Mouse (Mus musculus): Measurements from ENCODE around the gene 4930578C19Rik.
"Not testable (repeated sequence)": the region's sequence is repeated elsewhere in the genome, so short reads cannot be mapped to it uniquely, and the experiment has no call there.

4930578C19Rik gene

DNA sequence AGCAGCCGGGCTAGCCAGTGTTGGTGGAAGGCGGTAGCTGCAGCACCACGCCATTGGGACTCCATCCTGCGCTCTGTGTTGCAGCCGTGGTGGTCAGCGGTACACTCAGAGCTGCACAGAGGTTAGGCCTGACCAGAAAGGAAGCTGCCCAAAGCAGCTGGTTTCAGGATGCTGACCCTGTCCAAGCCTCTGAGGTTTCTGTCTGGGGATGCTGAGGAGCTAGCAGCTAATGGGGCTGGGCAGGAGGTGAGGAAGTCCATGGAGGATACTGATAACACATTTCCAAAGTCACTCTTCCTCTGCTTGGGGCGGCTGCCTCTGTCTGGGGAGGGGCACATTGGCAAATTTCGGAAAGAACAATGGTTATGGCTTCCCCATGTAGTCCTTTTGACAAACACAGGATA lies at the start of gene 4930578C19Rik:
4930578C19Rik (minus strand) TSS at position 200 of the 404 bp plus-strand sequence.
- no peak for DNase-seq (ENCODE audit: low read depth, low spot score)

DNA sequence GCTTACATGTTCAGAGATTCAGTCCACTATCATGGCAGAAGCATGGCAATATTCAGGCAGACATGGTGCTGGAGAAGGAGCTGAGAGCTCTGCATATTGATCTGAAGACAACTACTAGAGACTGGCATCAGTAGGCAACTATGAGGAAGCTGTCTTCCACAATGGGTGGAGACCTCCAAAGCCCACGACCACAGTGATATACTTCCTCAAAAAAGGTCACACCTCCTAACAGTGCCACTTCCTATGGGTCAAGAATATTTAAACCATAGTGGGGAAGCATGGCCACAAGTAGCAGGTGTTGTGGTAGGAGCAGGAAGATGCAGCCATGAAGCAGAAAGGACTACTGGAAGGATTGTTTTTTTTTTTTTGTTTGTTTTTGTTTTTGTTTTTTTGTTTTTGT lies 6.5 kb upstream of the 4930578C19Rik start:
- DNase-seq (ENCODE audit: low read depth, low spot score): no peak

DNA sequence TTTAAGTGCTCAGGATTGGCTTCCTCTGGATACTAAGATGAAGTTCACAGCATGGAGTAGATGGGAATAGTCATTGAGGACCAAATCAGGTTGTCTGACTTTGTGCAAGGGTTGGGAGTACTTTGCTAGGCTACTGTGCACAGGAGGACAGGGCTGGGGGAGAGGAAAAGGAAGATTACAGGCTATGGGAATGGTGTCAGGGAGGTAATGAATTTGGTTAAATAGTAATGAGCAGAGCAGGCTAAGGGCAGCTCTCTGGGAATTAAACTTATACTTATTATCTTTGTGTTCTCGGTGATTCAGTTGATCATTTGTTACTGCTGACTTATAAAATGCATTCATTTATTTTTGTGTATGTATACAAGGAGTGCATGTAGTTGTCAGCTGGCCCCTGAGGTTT lies 1.7 kb upstream of the 4930578C19Rik start:
- no peak for DNase-seq (ENCODE audit: low read depth, low spot score)

DNA sequence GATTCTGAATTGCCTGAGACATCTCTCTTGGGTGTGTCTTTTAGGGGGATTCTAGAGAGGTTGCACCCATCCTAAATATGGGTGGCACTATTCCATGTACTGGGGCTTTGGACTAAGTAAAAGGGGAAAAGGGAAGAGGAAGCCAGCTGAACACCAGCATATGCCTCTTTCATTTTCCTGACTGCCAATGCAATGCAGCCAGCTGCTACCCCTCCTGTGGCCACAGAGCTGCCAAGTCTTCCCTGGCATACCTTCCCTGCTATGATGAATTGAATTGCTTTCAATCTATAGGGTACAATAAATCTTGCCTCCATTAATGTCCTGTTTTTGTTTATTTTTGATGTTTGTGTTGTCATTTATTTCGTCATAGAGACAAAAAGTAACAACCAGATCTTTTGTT lies 9.6 kb downstream of the 4930578C19Rik start:
- no peak for DNase-seq (ENCODE audit: low read depth, low spot score)

- DNase-seq (ENCODE audit: low read depth, low spot score): peak; percentile 64
Observed at GRCm38 (mm10) chrX:18442066-18442465, 19.1 kb downstream of the 4930578C19Rik start.

- DNase-seq (ENCODE audit: low read depth, low spot score): no peak
Observed at GRCm38 (mm10) chrX:18425451-18425850, 35.7 kb downstream of the 4930578C19Rik start.

DNA sequence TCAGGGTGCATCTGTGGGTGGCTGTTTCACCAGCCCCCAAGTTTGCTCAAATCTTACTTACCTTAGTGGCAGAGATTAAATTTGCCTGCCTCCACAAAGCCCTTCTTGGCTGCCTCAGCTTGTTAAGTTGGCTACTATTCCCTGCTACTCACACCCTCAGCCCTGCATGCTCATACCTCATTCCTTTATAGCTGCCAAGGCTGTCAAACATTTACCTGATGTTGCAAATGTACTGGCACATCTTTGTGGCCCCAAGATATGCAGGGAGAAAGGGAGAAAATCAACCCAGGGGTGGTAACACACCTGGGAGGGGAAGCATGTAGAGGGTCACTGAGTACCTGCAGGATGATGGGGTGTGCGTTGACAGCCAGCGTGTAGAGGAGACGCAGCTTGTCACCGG lies 38.0 kb downstream of the 4930578C19Rik start:
- no peak for DNase-seq (ENCODE audit: low read depth, low spot score)

DNA sequence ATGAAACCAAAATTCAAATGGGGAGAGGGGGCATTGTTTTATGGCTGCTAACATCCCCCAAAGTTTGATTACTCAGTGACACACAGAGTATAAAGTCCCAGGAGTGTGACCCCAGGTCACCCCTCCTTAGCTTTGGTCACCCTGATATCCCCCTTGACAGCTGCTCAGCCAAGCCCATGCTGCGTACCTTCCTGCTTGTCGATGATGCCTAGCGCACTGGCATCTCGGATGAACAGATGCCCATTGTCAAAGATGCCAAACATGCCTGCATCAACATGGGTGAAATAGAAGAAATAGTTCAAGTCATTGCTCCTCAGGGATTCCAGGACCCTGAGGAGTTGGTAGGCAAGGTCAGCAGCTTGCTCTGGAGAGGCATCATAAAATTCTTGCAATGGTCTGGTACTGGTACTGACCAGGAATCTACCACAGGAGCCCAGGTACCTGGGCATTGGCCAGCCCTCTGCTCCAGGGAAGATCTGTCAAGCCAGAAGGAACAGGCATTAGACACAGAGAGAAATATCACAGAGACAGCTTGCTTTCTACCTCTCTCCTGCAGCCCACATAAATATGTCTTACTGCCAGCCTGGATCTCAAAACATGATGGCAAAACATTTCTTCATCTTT lies 40.9 kb downstream of the 4930578C19Rik start:
- no peak for DNase-seq (ENCODE audit: low read depth, low spot score)

DNA sequence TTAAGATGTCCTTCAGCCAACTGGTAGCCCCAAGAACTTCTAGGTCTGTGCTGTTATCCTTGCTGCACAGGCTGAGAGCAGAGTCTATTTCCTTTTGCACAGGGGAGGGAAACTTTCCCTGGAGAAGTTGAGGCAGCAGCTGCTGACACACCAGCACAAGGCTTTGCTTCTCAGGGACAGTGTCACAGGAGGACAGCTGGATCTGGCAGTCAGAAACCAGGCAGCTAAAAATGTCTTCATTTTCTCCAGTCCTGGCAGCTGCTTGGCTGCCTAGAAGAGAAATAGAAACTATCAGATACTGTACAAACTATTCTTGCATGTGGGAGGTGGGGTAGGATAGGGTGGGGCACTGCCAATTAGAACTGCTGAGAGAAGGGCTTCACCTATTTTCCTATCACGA lies 42.2 kb downstream of the 4930578C19Rik start:
- no peak for DNase-seq (ENCODE audit: low read depth, low spot score)

- no peak for DNase-seq (ENCODE audit: low read depth, low spot score)
Observed at GRCm38 (mm10) chrX:18414560-18414959, 46.6 kb downstream of the 4930578C19Rik start.

DNA sequence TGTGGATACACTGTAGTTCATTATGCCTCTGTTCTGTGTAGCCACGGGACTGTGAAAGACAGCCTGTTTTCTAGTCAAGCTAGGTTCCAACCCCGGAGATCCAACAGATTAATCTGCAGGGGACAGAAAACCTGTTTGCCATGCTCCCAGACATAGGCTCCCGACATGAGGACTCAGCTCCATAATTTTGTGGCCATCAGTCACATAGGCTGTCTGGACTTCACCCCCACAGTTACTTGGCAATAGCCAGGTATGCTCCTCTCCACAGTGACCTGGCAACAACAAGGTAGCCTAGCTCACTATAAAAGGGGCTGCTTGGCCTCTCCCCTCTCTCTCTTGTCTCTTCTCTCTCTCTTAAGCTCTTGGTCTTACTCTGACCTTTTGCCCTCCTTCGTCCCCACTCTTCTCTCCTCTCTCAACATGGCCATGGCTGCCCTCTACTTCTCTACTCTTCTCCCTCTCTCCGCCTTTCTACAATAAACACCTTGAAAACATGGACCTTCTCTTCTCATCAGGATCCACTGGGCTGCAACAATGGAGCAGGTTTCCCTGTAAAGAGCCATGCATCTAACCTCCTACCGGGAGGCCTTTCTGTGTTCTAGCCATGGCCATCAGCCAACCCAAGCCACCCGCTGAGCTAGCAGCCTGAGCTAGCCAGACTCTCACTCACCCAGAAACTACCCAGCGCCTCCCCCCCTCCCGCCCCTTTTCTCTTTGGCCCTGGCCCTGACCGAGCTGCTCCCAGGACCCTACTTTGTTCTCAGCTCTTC lies 49.9 kb downstream of the 4930578C19Rik start:
- DNase-seq (ENCODE audit: low read depth, low spot score): no peak

- DNase-seq (ENCODE audit: low read depth, low spot score): no peak
Observed at GRCm38 (mm10) chrX:18409598-18409997, 51.6 kb downstream of the 4930578C19Rik start.

DNA sequence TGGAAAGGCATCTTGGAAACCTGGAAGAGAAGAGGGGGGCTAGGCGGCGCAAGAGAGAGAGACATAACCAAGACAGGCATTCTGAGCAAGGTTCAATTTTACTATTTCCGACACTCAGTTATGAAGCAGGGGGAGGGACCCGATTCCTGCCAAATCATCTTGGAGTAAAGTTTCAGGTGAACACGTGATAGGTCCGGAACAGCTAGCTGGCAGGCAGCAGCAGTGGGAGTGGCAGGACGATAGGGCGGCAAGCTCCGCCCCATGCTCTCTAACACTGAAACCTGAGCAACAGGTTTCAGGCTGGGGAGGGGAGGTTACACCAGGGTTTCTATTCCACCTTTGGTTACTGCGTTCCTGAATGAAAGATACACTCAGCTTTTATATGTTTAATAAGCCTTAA lies 58.9 kb downstream of the 4930578C19Rik start:
- DNase-seq (ENCODE audit: low read depth, low spot score): no peak

DNA sequence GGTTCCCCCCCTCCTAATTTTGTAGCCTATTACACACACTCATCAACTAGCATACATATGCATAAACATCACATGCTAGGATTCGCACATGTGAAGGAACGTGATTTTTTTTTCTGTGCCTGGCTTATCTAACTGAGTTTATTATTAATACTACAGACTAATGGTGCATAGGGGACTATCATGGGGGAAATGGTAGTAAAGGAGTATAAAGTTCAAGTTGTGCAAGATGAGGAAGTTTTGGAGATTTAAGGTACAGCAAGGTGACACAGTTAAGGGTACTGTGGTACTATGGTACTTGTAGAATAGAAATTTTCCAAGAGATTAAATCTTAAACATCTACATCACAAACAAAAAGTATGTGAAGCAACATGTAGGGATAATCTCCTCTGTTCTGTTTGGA lies 64.5 kb downstream of the 4930578C19Rik start:
- DNase-seq (ENCODE audit: low read depth, low spot score): no peak

DNA sequence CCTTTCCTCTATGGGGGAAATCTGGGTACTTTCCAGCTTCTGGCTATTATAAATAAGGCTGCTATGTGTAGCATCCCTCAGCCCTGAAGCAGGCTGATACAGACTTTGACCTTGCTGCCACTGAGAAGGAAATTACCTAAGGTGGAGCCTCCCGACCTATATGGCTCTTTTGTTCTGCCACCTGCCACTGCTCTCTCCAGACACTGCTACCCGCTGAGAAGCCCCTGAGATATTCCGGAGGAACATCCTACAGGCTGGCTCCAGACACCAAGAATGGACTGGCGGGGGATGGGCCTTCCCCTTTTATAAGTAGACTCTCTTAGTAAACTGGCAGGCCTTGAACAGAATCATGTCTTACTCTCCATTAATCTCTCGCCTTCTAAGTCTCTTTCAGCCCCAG lies 77.0 kb downstream of the 4930578C19Rik start:
- DNase-seq (ENCODE audit: low read depth, low spot score): not testable (repeated sequence)
